Mouse (Mus musculus): ENCODE data around the gene Tstd3. TPM values are rescaled to one million over a fixed set of nuclear protein-coding genes. Genes with fewer than 3 reads are reported as not detected.

Gene Tstd3
- polyA plus RNA-seq, 1 experiment, result 6.4 TPM

GRCm38 (mm10) chr4:21712147-21712546, 54.9 kb downstream of the Tstd3 start:
- TF ChIP-seq CTCF (IDR thresholded peaks at IDR 0.05; ENCODE audit: control insufficient read depth, insufficient read depth, insufficient read length) (no peak), MAX (IDR thresholded peaks at IDR 0.05) (peak; percentile 91)

More at GRCm38 (mm10) chr4:21712147-21712546, 54.9 kb downstream of the Tstd3 start:
- H3K79me2 ChIP-seq (ENCODE audit: control insufficient read depth, insufficient read depth), result no peaks in the 10 kb centered on the region
- H3K36me3 ChIP-seq (ENCODE audit: control insufficient read depth, insufficient read depth), result no peaks in the 10 kb centered on the region
- no peak overlapping the region for H3ac ChIP-seq (ENCODE audit: control insufficient read depth, insufficient read length, low read depth)
- no peaks in the 10 kb centered on the region for H3K79me3 ChIP-seq (ENCODE audit: low read depth)
- H3K4me3 ChIP-seq (ENCODE audit: insufficient read depth, poor library complexity, severe bottlenecking), result no peak overlapping the region
- H3K27me3 ChIP-seq (ENCODE audit: control insufficient read depth, insufficient read depth, insufficient read length), result no peaks in the 10 kb centered on the region

Other genes starting within 250 kb of the Tstd3 start
- not detected for gene Prdm13, start 81.2 kb downstream of the Tstd3 start, polyA plus RNA-seq (2012; fragmentation: generic; extraction: Trizol)
- 7.4 TPM for gene Ccnc, start 39.5 kb downstream of the Tstd3 start, polyA plus RNA-seq (2012; fragmentation: generic; extraction: Trizol)
- gene Usp45, start 56 bp downstream of the Tstd3 start, polyA plus RNA-seq (2012; fragmentation: generic; extraction: Trizol), result 4.2 TPM
- 9.3 TPM for gene Pnisr, start 80.4 kb upstream of the Tstd3 start, polyA plus RNA-seq (2012; fragmentation: generic; extraction: Trizol)
- 11.3 TPM for gene Coq3, start 112.5 kb upstream of the Tstd3 start, polyA plus RNA-seq (2012; fragmentation: generic; extraction: Trizol)
- 7.3 TPM for gene Faxc, start 164.1 kb upstream of the Tstd3 start, polyA plus RNA-seq (2012; fragmentation: generic; extraction: Trizol)